In the genomic region with DNA sequence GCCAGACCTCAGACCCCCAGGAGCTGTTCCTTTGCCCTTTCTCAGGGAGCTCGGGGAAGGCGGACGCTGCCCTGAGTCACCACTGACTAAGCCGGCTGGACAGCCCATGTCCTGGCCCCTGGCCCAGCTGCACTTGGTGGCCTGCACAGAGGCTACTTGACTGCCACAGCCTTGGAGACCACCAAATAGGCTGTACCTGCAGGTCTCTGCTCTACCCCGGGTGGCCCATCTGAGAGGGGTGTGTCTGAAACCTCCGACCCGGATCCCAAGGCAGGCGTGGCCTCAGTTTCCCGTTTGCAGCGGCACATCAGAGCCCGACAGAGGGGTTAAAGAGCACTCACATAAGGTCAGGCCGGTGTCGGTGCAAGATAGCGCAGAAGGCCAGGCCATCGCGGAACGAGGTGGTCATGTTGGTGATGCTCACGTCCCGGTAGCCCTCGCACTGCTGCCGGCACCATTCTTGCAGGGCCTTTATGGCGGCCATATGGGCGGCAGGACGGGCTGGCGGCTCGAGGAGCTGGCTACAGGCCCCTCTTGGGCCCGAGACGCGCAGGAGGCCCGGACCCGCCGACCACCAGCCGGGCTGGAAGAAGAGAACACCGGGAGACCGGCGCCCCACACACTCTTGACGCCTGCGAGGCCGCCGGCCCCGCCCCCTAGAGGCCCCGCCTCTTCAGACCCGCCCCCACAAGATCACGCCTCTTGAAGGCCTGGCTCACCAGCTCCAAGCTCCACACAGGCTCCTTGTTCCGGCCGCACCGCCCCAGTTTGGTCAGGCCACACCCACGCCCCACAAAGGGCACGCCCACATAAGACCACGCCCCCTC, we compare ENCODE assay signal across 8 mouse cellular contexts. TPM values are rescaled to one million over a fixed set of nuclear protein-coding genes. Genes with fewer than 3 reads are reported as not detected.
A peak's percentile ranks its signal among the peaks of the same experiment; 100 is the strongest.
DNase-seq lines count a peak whose midpoint lies in the region; ATAC-seq and TF ChIP-seq lines count a peak whose summit lies in the region.

A gene (minus strand): TSS at position 660 of the 827 bp plus-strand sequence.

- TF ChIP-seq CTCF in E14TG2a.4 (conservative IDR thresholded peaks at IDR 0.05; ENCODE audit: low read length), result no peak
- TF ChIP-seq CTCF in heart, postnatal 0 days (IDR thresholded peaks at IDR 0.05; ENCODE audit: low read depth), result no peak
- TF ChIP-seq CTCF in testis, adult 2 months (IDR thresholded peaks at IDR 0.05; ENCODE audit: control insufficient read depth, insufficient read depth, insufficient replicate concordance, low read depth, low read length), result no peak

- TF ChIP-seq EP300 in heart, postnatal 0 days (IDR thresholded peaks at IDR 0.05; ENCODE audit: low read depth), result no peak

- peaks cover 26% of the 10 kb centered on the region for H3K4me1 ChIP-seq in E14TG2a.4 (replicated peaks; ENCODE audit: low read depth, low read length)
- peaks cover 31% of the 10 kb centered on the region for H3K4me1 ChIP-seq in forebrain, embryonic 12.5 days
- peaks cover 30% of the 10 kb centered on the region for H3K4me1 ChIP-seq in heart, postnatal 0 days (ENCODE audit: control insufficient read depth, insufficient read depth)
- H3K4me1 ChIP-seq in liver, embryonic 16.5 days (ENCODE audit: control insufficient read depth, low read depth, low read length), result peaks cover 81% of the 10 kb centered on the region
- H3K4me1 ChIP-seq in neural tube, embryonic 13.5 days (replicated peaks), result peaks cover 47% of the 10 kb centered on the region
- H3K4me1 ChIP-seq in testis, adult 2 months (ENCODE audit: control insufficient read depth, insufficient read depth, low read length), result peaks cover 14% of the 10 kb centered on the region

- H3K4me3 ChIP-seq in E14TG2a.4 (replicated peaks; ENCODE audit: low read length), result peak within 1 kb of the TSS; percentile 78
- H3K4me3 ChIP-seq in forebrain, embryonic 12.5 days (replicated peaks), result peak within 1 kb of the TSS; percentile 49
- H3K4me3 ChIP-seq in heart, postnatal 0 days (ENCODE audit: low read depth, low read length), result peak within 1 kb of the TSS; percentile 53
- H3K4me3 ChIP-seq in liver, embryonic 16.5 days (ENCODE audit: low read depth, low read length), result peak within 1 kb of the TSS; percentile 68
- H3K4me3 ChIP-seq in neural tube, embryonic 13.5 days, result peak within 1 kb of the TSS; percentile 51
- peak within 1 kb of the TSS; percentile 81 for H3K4me3 ChIP-seq in testis, adult 2 months (ENCODE audit: control insufficient read depth, low read depth, low read length)

- peaks cover 72% of the 10 kb centered on the region for H3K27me3 ChIP-seq in E14TG2a.4 (ENCODE audit: insufficient read depth, low read length)
- H3K27me3 ChIP-seq in forebrain, embryonic 12.5 days, result peaks cover 29% of the 10 kb centered on the region
- H3K27me3 ChIP-seq in heart, postnatal 0 days (ENCODE audit: control insufficient read depth, insufficient read depth, low read length), result no peaks in the 10 kb centered on the region
- H3K27me3 ChIP-seq in liver, embryonic 16.5 days (ENCODE audit: control insufficient read depth, insufficient read depth, low read depth, low read length), result no peaks in the 10 kb centered on the region
- H3K27me3 ChIP-seq in neural tube, embryonic 13.5 days, result peaks cover 18% of the 10 kb centered on the region
- no peaks in the 10 kb centered on the region for H3K27me3 ChIP-seq in testis, adult 2 months (ENCODE audit: control insufficient read depth, insufficient read depth, low read length)

- WGBS in forebrain, embryonic 12.5 days, result 6% methylated on average over 50 of the region's 50 CpGs
- 4% methylated on average over 45 of the region's 50 CpGs for WGBS in heart, postnatal 0 days
- 2% methylated on average over 49 of the region's 50 CpGs for WGBS in liver, embryonic 16.5 days (ENCODE audit: insufficient replicate concordance)
- 6% methylated on average over 50 of the region's 50 CpGs for WGBS in neural tube, embryonic 13.5 days

- H3K9ac ChIP-seq in forebrain, embryonic 12.5 days, result peak within 1 kb of the TSS; percentile 60
- peak within 1 kb of the TSS; percentile 44 for H3K9ac ChIP-seq in heart, postnatal 0 days (replicated peaks; ENCODE audit: low read depth, low read length)
- peak within 1 kb of the TSS; percentile 71 for H3K9ac ChIP-seq in liver, embryonic 16.5 days (ENCODE audit: low read depth, low read length)
- peak within 1 kb of the TSS; percentile 75 for H3K9ac ChIP-seq in neural tube, embryonic 13.5 days

- peak within 1 kb of the TSS; percentile 89 for H3K4me2 ChIP-seq in forebrain, embryonic 12.5 days
- H3K4me2 ChIP-seq in heart, postnatal 0 days (ENCODE audit: low read depth, low read length), result peak within 1 kb of the TSS; percentile 94
- peak within 1 kb of the TSS; percentile 97 for H3K4me2 ChIP-seq in liver, embryonic 16.5 days (ENCODE audit: low read depth, low read length)
- H3K4me2 ChIP-seq in neural tube, embryonic 13.5 days, result peak within 1 kb of the TSS; percentile 89

- H3K9me3 ChIP-seq in E14TG2a.4 (ENCODE audit: low read length), result no peaks in the 10 kb centered on the region
- H3K9me3 ChIP-seq in forebrain, embryonic 12.5 days, result no peaks in the 10 kb centered on the region
- no peaks in the 10 kb centered on the region for H3K9me3 ChIP-seq in heart, postnatal 0 days (replicated peaks; ENCODE audit: control insufficient read depth, low read length)
- no peaks in the 10 kb centered on the region for H3K9me3 ChIP-seq in liver, embryonic 16.5 days (replicated peaks; ENCODE audit: control insufficient read depth, low read length)
- no peaks in the 10 kb centered on the region for H3K9me3 ChIP-seq in neural tube, embryonic 13.5 days

- peak; percentile 99 for DNase-seq in c-Kit-positive CD71-positive TER-119-positive erythroid progenitor cells, embryonic 14.5 days (ENCODE audit: low spot score)
- peak; percentile 95 for DNase-seq in heart, postnatal 0 days (ENCODE audit: low spot score)
- DNase-seq in kidney, postnatal 4 days, result peak; percentile 98

- no peaks in the 10 kb centered on the region for H3K36me3 ChIP-seq in E14TG2a.4 (ENCODE audit: insufficient read depth, low read length)
- H3K36me3 ChIP-seq in forebrain, embryonic 12.5 days (replicated peaks), result no peaks in the 10 kb centered on the region
- H3K36me3 ChIP-seq in heart, postnatal 0 days (replicated peaks; ENCODE audit: control insufficient read depth, insufficient read depth, low read length), result no peaks in the 10 kb centered on the region
- H3K36me3 ChIP-seq in liver, embryonic 16.5 days (ENCODE audit: control insufficient read depth, insufficient read depth), result no peaks in the 10 kb centered on the region
- no peaks in the 10 kb centered on the region for H3K36me3 ChIP-seq in neural tube, embryonic 13.5 days
- H3K36me3 ChIP-seq in testis, adult 2 months (ENCODE audit: control insufficient read depth, insufficient read depth, low read length), result no peaks in the 10 kb centered on the region

- ATAC-seq in forebrain, embryonic 12.5 days (ENCODE audit: low FRiP score), result peak; percentile 97
- peak; percentile 96 for ATAC-seq in heart, postnatal 0 days (ENCODE audit: insufficient read depth, low read depth)
- ATAC-seq in liver, embryonic 16.5 days (ENCODE audit: low read depth), result peak; percentile 82
- ATAC-seq in neural tube, embryonic 13.5 days (ENCODE audit: low read depth), result peak; percentile 97

- H3K27ac ChIP-seq in forebrain, embryonic 12.5 days, result peak within 1 kb of the TSS; percentile 33; the same call in 1 of the 2 replicates
- H3K27ac ChIP-seq in heart, postnatal 0 days (ENCODE audit: low read depth), result peak within 1 kb of the TSS; percentile 18; the same call in 1 of the 2 replicates
- H3K27ac ChIP-seq in liver, embryonic 16.5 days (ENCODE audit: low read length), result peak within 1 kb of the TSS; percentile 97
- H3K27ac ChIP-seq in neural tube, embryonic 13.5 days (replicated peaks), result peak within 1 kb of the TSS; percentile 35; the same call in 1 of the 2 replicates
- H3K27ac ChIP-seq in testis, adult 2 months (ENCODE audit: control insufficient read depth, insufficient read depth, low read depth, low read length), result peak within 1 kb of the TSS; percentile 28; the same call in 1 of the 2 replicates

- no peak for TF ChIP-seq POLR2A in testis, adult 2 months (IDR thresholded peaks at IDR 0.05; ENCODE audit: control insufficient read depth, low read depth, low read length)

RNA-seq across cellular contexts. Expression of the gene that starts here (rescaled TPM):
- 6.2 and 6.5 TPM in 2 replicates for polyA plus RNA-seq in forebrain, embryonic 12.5 days (2016; fragmentation: Nextera tagmentation; extraction: Ambion mirVana)
- 0.85 and 1.3 TPM in 2 replicates for total RNA-seq in heart, postnatal 0 days (2014; rRNA removed; ENCODE audit: low replicate concordance)
- polyA plus RNA-seq in heart, postnatal 0 days (2015; fragmentation: Nextera tagmentation; extraction: Ambion mirVana), result 1.1 and 1.2 TPM in 2 replicates
- polyA plus RNA-seq in liver, embryonic 16.5 days (2015; fragmentation: Nextera tagmentation; extraction: Ambion mirVana), result 10.4 and 11.1 TPM in 2 replicates
- 6.2 and 6.3 TPM in 2 replicates for polyA plus RNA-seq in neural tube, embryonic 13.5 days (2015; fragmentation: Nextera tagmentation; extraction: Ambion mirVana)
- 3.7 and 4.9 TPM in 2 replicates for polyA plus RNA-seq in testis, adult 2 months (2012; rRNA removed)

Comparison
In these comparisons a context has a peak if more than half of its experiments do, and no peak if none do; other contexts are left out.
1. Peak in every context shown above with its lines: DNase-seq, ATAC-seq, H3K4me3 ChIP-seq and H3K27ac ChIP-seq.
2. H3K27ac ChIP-seq: peak in every context shown above with its lines; median percentile 97 in liver, embryonic 16.5 days; 35 in neural tube, embryonic 13.5 days; 33 in forebrain, embryonic 12.5 days; 28 in testis, adult 2 months; 18 in heart, postnatal 0 days.